Mouse (Mus musculus) brain, embryonic 14.5 days (tissue): ENCODE results near the gene Gm17268.

Experiments
- CTCF ChIP-seq: fragments of 200-500 bp; IDR thresholded peaks from 2 replicates; pipeline ENCODE4 v1.5.1; 2012; ENCODE audit warnings: inconsistent platforms, mild to moderate bottlenecking, moderate library complexity, borderline replicate concordance; ENCODE audit not compliant: insufficient read depth, insufficient read length; ENCODE audit errors: extremely low read depth
- POLR2A ChIP-seq: fragments of 200-500 bp; IDR thresholded peaks from 2 replicates; pipeline ENCODE4 v1.6.1; 2012; ENCODE audit warnings: mild to moderate bottlenecking, inconsistent platforms, borderline replicate concordance; ENCODE audit not compliant: poor library complexity, insufficient read depth, insufficient read length, severe bottlenecking; ENCODE audit errors: extremely low read depth

DNA sequence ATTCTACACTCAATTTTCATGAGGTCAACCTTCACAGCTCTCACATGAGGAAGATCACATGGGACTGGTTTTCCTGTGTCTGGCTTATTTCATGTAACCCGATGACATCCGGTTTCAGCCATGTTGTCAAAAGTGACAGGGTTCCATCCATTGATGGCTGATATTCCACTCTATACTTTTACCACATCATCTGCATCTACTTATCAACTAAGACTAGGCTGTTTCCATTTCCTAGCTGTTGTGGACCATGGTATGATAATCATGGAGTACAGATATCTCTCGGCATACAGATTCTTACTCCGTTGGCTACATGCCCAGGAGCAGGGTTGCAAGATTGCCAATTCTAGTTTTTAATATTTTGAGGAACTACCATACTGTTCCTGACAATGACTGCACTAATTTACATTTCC is 3.3 kb upstream of the Gm17268 start:
- no peak for TF ChIP-seq CTCF
- TF ChIP-seq POLR2A = no peak
